8 mouse cellular contexts compared by ENCODE assay signal in the genomic region with DNA sequence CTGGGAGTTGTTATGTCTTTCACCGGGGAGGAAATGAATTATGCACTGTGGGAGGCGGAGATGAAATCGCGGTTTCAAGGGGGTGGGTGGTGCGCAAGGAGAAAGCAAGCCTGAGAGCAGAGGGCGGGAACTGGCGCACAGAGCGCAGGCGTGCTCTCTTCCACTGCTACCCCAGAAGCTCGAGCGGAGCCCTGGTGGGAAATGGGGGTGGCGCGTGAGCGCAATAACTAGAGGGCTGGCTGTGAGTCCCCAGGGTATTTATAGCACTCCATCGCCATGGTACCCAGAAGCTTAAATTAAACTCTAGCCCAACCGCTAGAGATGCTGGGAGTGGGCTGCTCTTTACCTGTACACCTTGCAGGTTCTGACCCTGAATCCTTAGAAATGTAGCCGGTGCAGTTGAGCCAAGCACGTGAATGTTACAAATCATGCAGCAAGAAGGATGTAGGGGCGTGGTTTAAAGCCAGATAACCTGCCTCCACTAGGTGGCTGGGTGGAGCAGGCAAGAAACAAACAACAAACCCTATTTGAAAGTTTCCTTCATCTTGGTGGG. TPM values are rescaled to one million over a fixed set of nuclear protein-coding genes. Genes with fewer than 3 reads are reported as not detected.
DNase-seq lines count a peak whose midpoint lies in the region; ATAC-seq and TF ChIP-seq lines count a peak whose summit lies in the region.

No protein-coding gene starts in this region.

- no peak for ATAC-seq in megakaryocyte, adult 5-6 weeks (ENCODE audit: poor library complexity, severe bottlenecking)
- ATAC-seq in hematopoietic stem cell, adult 5-6 weeks (replicated peaks in 1 of 2; ENCODE audit: insufficient read depth in 1 of 2, low FRiP score in 2 of 2, low TSS enrichment in 1 of 2, low read depth in 1 of 2, poor library complexity in 2 of 2, severe bottlenecking in 2 of 2) = peak; percentile 90 to 91

- peaks cover 30% of the 10 kb centered on the region for H3K27me3 ChIP-seq in megakaryocyte, embryonic 14.5 days (replicated peaks)

- H3K27ac ChIP-seq in cortical plate, adult 2 months (ENCODE audit: insufficient read depth, low read length) = peak overlapping the region; percentile 14; the same call in 1 of the 2 replicates
- peak overlapping the region; percentile 90 for H3K27ac ChIP-seq in layer of hippocampus, adult 2 months

- no peaks in the 10 kb centered on the region for H3K36me3 ChIP-seq in megakaryocyte, embryonic 14.5 days (replicated peaks; ENCODE audit: low read length)

- DNase-seq in layer of hippocampus, adult 2 months (ENCODE audit: low spot score in 2 of 2) = peak; percentile 76 to 89
- DNase-seq in lung, adult 18-20 months = peak; percentile 73 to 74
- peak; percentile 70 for DNase-seq in retina, embryonic 14.5 days (ENCODE audit: low spot score)
- no peak for DNase-seq in gastrocnemius, postnatal 4 days (ENCODE audit: low spot score in 2 of 2)

- H3K9me3 ChIP-seq in megakaryocyte, embryonic 14.5 days = no peaks in the 10 kb centered on the region

- peak overlapping the region; percentile 14 for H3K4me3 ChIP-seq in megakaryocyte, embryonic 14.5 days (replicated peaks)
- no peak overlapping the region for H3K4me3 ChIP-seq in cortical plate, adult 2 months (ENCODE audit: insufficient read depth, low read length)
- peak overlapping the region; percentile 42 for H3K4me3 ChIP-seq in layer of hippocampus, adult 2 months

- peaks cover 3% of the 10 kb centered on the region for H3K4me1 ChIP-seq in megakaryocyte, embryonic 14.5 days
- peaks cover 5% of the 10 kb centered on the region; the same call in 1 of the 2 replicates for H3K4me1 ChIP-seq in cortical plate, adult 2 months (ENCODE audit: control insufficient read depth, insufficient read depth, low read length)

- TF ChIP-seq POLR2A in cortical plate, adult 2 months (IDR thresholded peaks at IDR 0.05; ENCODE audit: extremely low read depth, insufficient read depth, low read length) = peak; percentile 53

- peak; percentile 26; the same call in 1 of the 2 replicates for TF ChIP-seq CTCF in cortical plate, adult 2 months (IDR thresholded peaks at IDR 0.05; ENCODE audit: extremely low read depth, insufficient read depth, low read length)
- peak; percentile 66 for TF ChIP-seq CTCF in layer of hippocampus, adult 2 months (conservative IDR thresholded peaks at IDR 0.05)

RNA-seq across cellular contexts. Expression of gene Wwc1, which starts 5.6 kb away (rescaled TPM):
- not detected in 2 replicates for polyA plus RNA-seq in megakaryocyte, embryonic 14.5 days (2012; ENCODE audit: insufficient read depth, low replicate concordance)
- total RNA-seq in megakaryocyte, adult 5-6 weeks (2015) = not detected in 2 replicates
- total RNA-seq in megakaryocyte, adult 5-6 weeks (2017) = not detected in 2 replicates
- 62.7 and 68.2 TPM in 2 replicates for polyA plus RNA-seq in cortical plate, adult 2 months (2012; rRNA removed)
- total RNA-seq in hematopoietic stem cell, adult 5-6 weeks (2017) = 0.05 and 0.25 TPM in 2 replicates
- total RNA-seq in layer of hippocampus, adult 2 months (2021) = 100 to 1,000 TPM in 1 of 2 experiments, 10 to 100 TPM in 1; 99.6 to 107 TPM
- total RNA-seq in gastrocnemius, postnatal 4 days (2021) = 1 to 10 TPM; 1.3 to 2.3 TPM

Comparison
In these comparisons a context has a peak if more than half of its experiments do, and no peak if none do; other contexts are left out.
1. DNase-seq: peak in layer of hippocampus, adult 2 months (2 of 2), lung, adult 18-20 months (2 of 2) and retina, embryonic 14.5 days (single experiment); none in gastrocnemius, postnatal 4 days (0 of 2).
2. RNA of gene Wwc1, which starts 5.6 kb away (total RNA-seq): 99.6 to 107 TPM in layer of hippocampus, adult 2 months; 1.3 to 2.3 TPM in gastrocnemius, postnatal 4 days, 0.05 to 0.25 TPM in hematopoietic stem cell, adult 5-6 weeks and not detected in megakaryocyte, adult 5-6 weeks; every median in the first group is over 10 times any median in the second.